Mouse (Mus musculus): Measurements from ENCODE around the gene Trim41. TPM values are rescaled to one million over a fixed set of nuclear protein-coding genes. Genes with fewer than 3 reads are reported as not detected.
A peak's percentile ranks its signal among the peaks of the same experiment; 100 is the strongest.

The Trim41 gene
- polyA plus RNA-seq, 1 experiment, result 95.5 TPM

GRCm38 (mm10) chr11:48803988-48804387, 13.2 kb downstream of the Trim41 start:
- Histone ChIP-seq H3K4me1 (ENCODE audit: control insufficient read depth, insufficient read depth, low read length) (peaks cover 2% of the 10 kb centered on the region), H3K27ac (ENCODE audit: control insufficient read depth, insufficient read depth, low read depth, low read length) (no peak overlapping the region), H3K4me3 (ENCODE audit: control insufficient read depth, low read depth, low read length) (no peak overlapping the region), H3K27me3 (ENCODE audit: control insufficient read depth, insufficient read depth, low read length) (no peaks in the 10 kb centered on the region), H3K36me3 (ENCODE audit: control insufficient read depth, insufficient read depth, low read length) (peaks cover 5% of the 10 kb centered on the region)
- no peak for TF ChIP-seq CTCF (IDR thresholded peaks at IDR 0.05; ENCODE audit: control insufficient read depth, insufficient read depth, insufficient replicate concordance, low read depth, low read length)
- TF ChIP-seq POLR2A (IDR thresholded peaks at IDR 0.05; ENCODE audit: control insufficient read depth, low read depth, low read length), result no peak

DNA sequence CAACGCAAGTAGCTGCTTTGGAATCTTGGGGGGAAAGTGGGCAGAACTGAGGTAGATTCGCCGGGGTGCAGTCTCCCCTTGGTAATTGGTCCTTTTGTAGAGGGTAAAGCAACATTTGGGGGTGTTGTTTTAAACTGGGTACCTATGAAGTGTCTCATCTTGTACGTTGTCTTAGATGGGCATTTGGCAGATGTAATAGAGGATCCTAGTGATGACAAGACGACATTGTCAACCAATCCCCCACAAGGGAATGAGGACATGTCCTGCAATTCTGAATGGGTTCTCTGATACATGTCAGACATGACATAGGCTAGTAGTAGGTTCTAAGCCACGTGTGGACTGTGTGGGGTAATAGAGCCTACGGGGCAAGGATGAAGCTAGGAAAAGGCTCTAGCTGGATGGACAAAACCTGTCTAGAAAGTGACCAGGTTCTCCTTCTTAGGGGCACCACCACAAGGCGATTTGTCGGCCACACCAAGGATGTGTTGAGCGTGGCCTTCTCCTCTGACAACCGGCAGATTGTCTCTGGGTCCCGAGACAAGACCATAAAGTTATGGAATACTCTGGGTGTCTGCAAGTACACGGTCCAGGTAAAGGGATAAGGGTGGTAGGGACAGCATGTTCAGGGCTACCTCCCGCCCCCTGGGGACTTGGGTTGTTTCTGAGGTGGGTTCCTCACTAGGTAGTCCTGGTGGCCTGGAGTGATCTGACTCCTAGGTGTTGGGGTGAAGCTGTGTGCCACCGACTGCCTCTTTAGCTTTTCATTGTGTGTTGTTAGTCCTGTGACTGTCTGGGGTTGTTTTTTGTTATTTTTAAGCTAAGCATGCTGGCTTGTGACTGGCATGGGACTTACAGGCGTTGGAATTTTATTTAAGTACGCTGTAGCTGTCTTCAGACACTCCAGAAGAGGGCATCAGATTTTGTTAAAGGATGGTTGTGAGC, 15.1 kb downstream of the Trim41 start:
- Histone ChIP-seq H3K4me1 (ENCODE audit: control insufficient read depth, insufficient read depth, low read length) (peaks cover 2% of the 10 kb centered on the region; the same call in 1 of the 2 replicates), H3K36me3 (ENCODE audit: control insufficient read depth, insufficient read depth, low read length) (peaks cover 5% of the 10 kb centered on the region), H3K4me3 (ENCODE audit: control insufficient read depth, low read depth, low read length) (no peak overlapping the region), H3K27ac (ENCODE audit: control insufficient read depth, insufficient read depth, low read depth, low read length) (no peak overlapping the region), H3K27me3 (ENCODE audit: control insufficient read depth, insufficient read depth, low read length) (no peaks in the 10 kb centered on the region)
- no peak for TF ChIP-seq POLR2A (IDR thresholded peaks at IDR 0.05; ENCODE audit: control insufficient read depth, low read depth, low read length)
- TF ChIP-seq CTCF (IDR thresholded peaks at IDR 0.05; ENCODE audit: control insufficient read depth, insufficient read depth, insufficient replicate concordance, low read depth, low read length), result no peak

DNA sequence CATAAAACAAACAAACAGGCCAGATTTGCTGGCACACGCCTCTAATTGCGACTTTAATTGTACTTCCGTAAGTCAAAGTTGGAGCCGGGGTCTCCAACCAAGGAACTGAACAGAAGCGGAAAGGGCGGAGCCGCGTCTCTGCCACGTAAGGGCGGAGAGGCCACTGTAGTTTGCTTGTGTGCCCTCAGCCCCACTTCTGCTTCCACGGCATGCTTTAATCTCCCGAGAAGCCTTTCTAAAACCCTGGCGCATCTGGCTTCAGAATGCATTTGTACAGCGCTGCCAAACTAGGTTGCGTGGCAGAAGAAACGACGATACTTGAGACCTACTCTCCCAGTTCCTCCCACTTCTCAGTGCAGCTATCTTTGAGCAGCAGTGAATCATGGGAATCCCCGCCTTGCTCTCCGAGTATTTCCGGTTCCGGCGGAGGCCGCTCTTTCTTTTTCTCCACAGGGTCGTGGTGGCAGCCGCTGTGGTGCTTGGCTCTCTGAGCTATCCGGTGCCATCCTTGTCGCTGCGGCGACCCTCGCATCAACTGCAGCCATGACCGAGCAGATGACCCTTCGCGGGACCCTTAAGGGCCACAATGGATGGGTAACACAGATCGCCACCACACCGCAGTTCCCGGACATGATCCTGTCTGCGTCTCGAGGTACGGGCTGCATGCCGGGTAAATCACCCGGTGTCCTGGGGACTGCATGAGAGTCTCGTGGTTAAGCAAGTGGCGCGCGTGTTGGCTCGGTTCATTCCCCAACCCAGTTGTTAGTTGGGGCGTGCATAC, 17.0 kb downstream of the Trim41 start, which contains the start of gene Rack1:
Rack1 (plus strand) TSS at position 412 of the 781 bp plus-strand sequence.
- Histone ChIP-seq H3K36me3 (ENCODE audit: control insufficient read depth, insufficient read depth, low read length) (peaks cover 1% of the 10 kb centered on the region), H3K27me3 (ENCODE audit: control insufficient read depth, insufficient read depth, low read length) (no peaks in the 10 kb centered on the region), H3K4me1 (ENCODE audit: control insufficient read depth, insufficient read depth, low read length) (peaks cover 2% of the 10 kb centered on the region; the same call in 1 of the 2 replicates), H3K27ac (ENCODE audit: control insufficient read depth, insufficient read depth, low read depth, low read length) (peak within 1 kb of the TSS; percentile 99), H3K4me3 (ENCODE audit: control insufficient read depth, low read depth, low read length) (peak within 1 kb of the TSS; percentile 90)
- TF ChIP-seq POLR2A (IDR thresholded peaks at IDR 0.05; ENCODE audit: control insufficient read depth, low read depth, low read length) (peak; percentile 85), CTCF (IDR thresholded peaks at IDR 0.05; ENCODE audit: control insufficient read depth, insufficient read depth, insufficient replicate concordance, low read depth, low read length) (no peak)

DNA sequence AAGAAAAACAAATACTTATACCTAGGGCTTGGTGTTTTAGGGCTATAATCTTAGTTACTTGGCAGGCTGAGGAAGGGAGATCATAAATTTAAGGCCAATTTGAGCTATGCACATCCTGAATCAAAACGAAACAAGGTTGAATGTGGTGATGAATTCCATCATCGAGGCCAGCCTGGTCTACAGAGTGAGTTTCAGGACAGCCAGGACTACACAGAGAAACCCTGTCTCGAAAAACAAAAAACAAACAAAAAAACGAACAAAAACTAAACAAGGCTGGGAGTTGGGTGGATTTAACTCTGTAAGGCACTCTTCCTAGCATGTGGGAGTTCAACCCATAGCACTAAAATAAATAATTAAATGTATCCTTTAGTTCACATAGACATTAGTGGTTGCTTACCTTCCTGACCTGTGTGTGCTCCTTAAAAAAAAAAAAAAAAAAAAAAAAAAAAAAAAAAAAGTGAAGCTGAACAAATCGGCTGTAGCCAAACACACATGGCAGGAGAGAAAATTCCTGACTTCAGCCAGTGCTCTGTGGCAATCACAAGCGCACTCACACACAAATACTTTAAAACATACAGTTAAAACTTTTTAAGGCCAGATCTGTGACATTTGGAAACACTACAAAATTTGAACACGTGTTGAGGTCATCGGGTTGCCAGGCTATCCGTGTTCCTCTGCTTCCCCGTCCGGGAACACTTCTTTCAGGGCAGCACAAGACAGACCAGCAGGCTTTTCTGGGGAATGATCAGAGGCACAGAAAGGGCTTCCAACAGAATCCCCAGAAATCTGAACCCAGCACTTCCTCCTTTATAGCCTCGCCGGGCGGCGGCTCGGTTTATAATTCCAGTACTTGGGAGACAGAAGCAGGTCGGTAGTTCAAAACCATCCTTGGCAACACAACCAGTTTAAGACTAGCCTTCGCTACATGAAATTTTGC, 17.9 kb downstream of the Trim41 start:
- Histone ChIP-seq H3K36me3 (ENCODE audit: control insufficient read depth, insufficient read depth, low read length) (peaks cover 1% of the 10 kb centered on the region), H3K27me3 (ENCODE audit: control insufficient read depth, insufficient read depth, low read length) (no peaks in the 10 kb centered on the region), H3K27ac (ENCODE audit: control insufficient read depth, insufficient read depth, low read depth, low read length) (peak overlapping the region; percentile 99), H3K4me3 (ENCODE audit: control insufficient read depth, low read depth, low read length) (peak overlapping the region; percentile 90), H3K4me1 (ENCODE audit: control insufficient read depth, insufficient read depth, low read length) (peaks cover 2% of the 10 kb centered on the region; the same call in 1 of the 2 replicates)
- TF ChIP-seq POLR2A (IDR thresholded peaks at IDR 0.05; ENCODE audit: control insufficient read depth, low read depth, low read length) (no peak), CTCF (IDR thresholded peaks at IDR 0.05; ENCODE audit: control insufficient read depth, insufficient read depth, insufficient replicate concordance, low read depth, low read length) (no peak)

GRCm38 (mm10) chr11:48798308-48798707, 18.8 kb downstream of the Trim41 start:
- Histone ChIP-seq H3K4me1 (ENCODE audit: control insufficient read depth, insufficient read depth, low read length) (peaks cover 2% of the 10 kb centered on the region; the same call in 1 of the 2 replicates), H3K4me3 (ENCODE audit: control insufficient read depth, low read depth, low read length) (no peak overlapping the region), H3K27ac (ENCODE audit: control insufficient read depth, insufficient read depth, low read depth, low read length) (no peak overlapping the region), H3K27me3 (ENCODE audit: control insufficient read depth, insufficient read depth, low read length) (no peaks in the 10 kb centered on the region), H3K36me3 (ENCODE audit: control insufficient read depth, insufficient read depth, low read length) (no peaks in the 10 kb centered on the region; the same call in none of the 2 replicates)
- TF ChIP-seq POLR2A (IDR thresholded peaks at IDR 0.05; ENCODE audit: control insufficient read depth, low read depth, low read length) (no peak), CTCF (IDR thresholded peaks at IDR 0.05; ENCODE audit: control insufficient read depth, insufficient read depth, insufficient replicate concordance, low read depth, low read length) (no peak)

GRCm38 (mm10) chr11:48797287-48797686, 19.9 kb downstream of the Trim41 start:
- TF ChIP-seq CTCF (IDR thresholded peaks at IDR 0.05; ENCODE audit: control insufficient read depth, insufficient read depth, insufficient replicate concordance, low read depth, low read length) (no peak), POLR2A (IDR thresholded peaks at IDR 0.05; ENCODE audit: control insufficient read depth, low read depth, low read length) (no peak)

More at GRCm38 (mm10) chr11:48797287-48797686, 19.9 kb downstream of the Trim41 start:
- no peak overlapping the region for H3K4me3 ChIP-seq (ENCODE audit: control insufficient read depth, low read depth, low read length)
- no peak overlapping the region for H3K27ac ChIP-seq (ENCODE audit: control insufficient read depth, insufficient read depth, low read depth, low read length)
- H3K4me1 ChIP-seq (ENCODE audit: control insufficient read depth, insufficient read depth, low read length), result peaks cover 2% of the 10 kb centered on the region; the same call in 1 of the 2 replicates
- no peaks in the 10 kb centered on the region for H3K27me3 ChIP-seq (ENCODE audit: control insufficient read depth, insufficient read depth, low read length)
- H3K36me3 ChIP-seq (ENCODE audit: control insufficient read depth, insufficient read depth, low read length), result no peaks in the 10 kb centered on the region; the same call in 1 of the 2 replicates
